Mouse (Mus musculus) erythroblast, embryonic 14.5 days (primary cell): ENCODE results near the gene Mybph.

Experiments
- GATA1 ChIP-seq: IDR thresholded peaks from 2 replicates; pipeline ENCODE4 v1.6.1; 2012; ENCODE audit warnings: low read length, inconsistent platforms, mixed read lengths
- TAL1 ChIP-seq: IDR thresholded peaks from 3 replicates; pipeline ENCODE4 v1.6.1; 2012; ENCODE audit warnings: low read length, inconsistent platforms, mixed read lengths

GRCm38 (mm10) chr1:134243948-134244914 lies 51.0 kb downstream of the Mybph start:
- TF ChIP-seq GATA1: no peak
- no peak for TF ChIP-seq TAL1
